Mouse (Mus musculus): ENCODE measurements around the gene Celsr3. TPM values are rescaled to one million over a fixed set of nuclear protein-coding genes. Genes with fewer than 3 reads are reported as not detected.
A peak's percentile ranks its signal among the peaks of the same experiment; 100 is the strongest.

Gene Celsr3
- total RNA-seq, 2 experiments from 2014 or later, result 57.2 to 62.0 TPM

- intact Hi-C loops (cut with DNase I), result no loop called here
- DNase-seq (ENCODE audit: extremely low spot score in 1 of 2, low spot score in 2 of 2), result peak in 1 of 2 experiments; percentile 83
These were observed 16.9 kb downstream of the Celsr3 start for GRCm38 (mm10) chr9:108842989-108843388.

- no peak for DNase-seq (ENCODE audit: extremely low spot score in 1 of 2, low spot score in 2 of 2)
- intact Hi-C loops (cut with DNase I), result no loop called here
These were observed 19.3 kb downstream of the Celsr3 start for GRCm38 (mm10) chr9:108845390-108845789.

- intact Hi-C loops (cut with DNase I), result no loop called here
- no peak for DNase-seq (ENCODE audit: extremely low spot score in 1 of 2, low spot score in 2 of 2)
These were observed 21.3 kb downstream of the Celsr3 start for GRCm38 (mm10) chr9:108847374-108847773.

- intact Hi-C loops (cut with DNase I), result no loop called here
- no peak for DNase-seq (ENCODE audit: extremely low spot score in 1 of 2, low spot score in 2 of 2)
These were observed 22.3 kb downstream of the Celsr3 start for GRCm38 (mm10) chr9:108848419-108848818.

GRCm38 (mm10) chr9:108852976-108853375 lies 26.9 kb downstream of the Celsr3 start, which contains the start of gene Slc26a6:
TSS of gene Slc26a6 (plus strand) at chr9:108853283.
- no peak for DNase-seq (ENCODE audit: extremely low spot score in 1 of 2, low spot score in 2 of 2)
- intact Hi-C loops (cut with DNase I), result no loop called here

GRCm38 (mm10) chr9:108853635-108854240 lies 27.6 kb downstream of the Celsr3 start:
- intact Hi-C loops (cut with DNase I), result no loop called here
- DNase-seq (ENCODE audit: extremely low spot score in 1 of 2, low spot score in 2 of 2), result peak; percentile 94

GRCm38 (mm10) chr9:108854241-108854696 lies 28.1 kb downstream of the Celsr3 start:
- DNase-seq (ENCODE audit: extremely low spot score in 1 of 2, low spot score in 2 of 2), result peak; percentile 89 to 92
- intact Hi-C loops (cut with DNase I), result no loop called here

- DNase-seq (ENCODE audit: extremely low spot score in 1 of 2, low spot score in 2 of 2), result no peak
- intact Hi-C loops (cut with DNase I), result no loop called here
These were observed 29.2 kb downstream of the Celsr3 start for GRCm38 (mm10) chr9:108855335-108855734.

- intact Hi-C loops (cut with DNase I), result no loop called here
- DNase-seq (ENCODE audit: extremely low spot score in 1 of 2, low spot score in 2 of 2), result no peak
These were observed 32.8 kb downstream of the Celsr3 start for GRCm38 (mm10) chr9:108858792-108859527.

Small RNAs within 50 kb of the gene (microRNA-seq; reads per million reads assigned to microRNA genes)
- not detected for gene Gm23156

Other genes starting within 250 kb of the Celsr3 start
- 100 to 1,000 TPM; 282 TPM for gene Wdr6, start 247.6 kb upstream of the Celsr3 start, total RNA-seq (2021)
- 10 to 100 TPM; 47.8 to 52.2 TPM for gene P4htm, start 228.7 kb upstream of the Celsr3 start, total RNA-seq (2021)
- 10 to 100 TPM; 46.7 to 48.8 TPM for gene Arih2, start 176.9 kb upstream of the Celsr3 start, total RNA-seq (2021)
- gene Slc25a20, start 164.2 kb upstream of the Celsr3 start, total RNA-seq (2021), result 10 to 100 TPM; 15.7 to 16.5 TPM
- 10 to 100 TPM; 54.3 to 58.7 TPM for gene Prkar2a, start 137.0 kb upstream of the Celsr3 start, total RNA-seq (2021)
- 100 to 1,000 TPM; 165 to 170 TPM for gene Ip6k2, start 42.5 kb upstream of the Celsr3 start, total RNA-seq (2021)
- gene Nckipsd, start 18.0 kb upstream of the Celsr3 start, total RNA-seq (2021), result 10 to 100 TPM; 27.7 to 31.7 TPM
- 10 to 100 TPM; 35.3 to 41.3 TPM for gene Slc26a6, start 27.0 kb downstream of the Celsr3 start, total RNA-seq (2021)
- not detected for gene Tmem89, start 88.3 kb downstream of the Celsr3 start, total RNA-seq (2021)
- gene Uqcrc1, start 110.3 kb downstream of the Celsr3 start, total RNA-seq (2021), result 100 to 1,000 TPM; 394 to 398 TPM
- gene Col7a1, start 127.3 kb downstream of the Celsr3 start, total RNA-seq (2021), result 1 to 10 TPM; 5.2 to 6.1 TPM
- gene Ucn2, start 159.7 kb downstream of the Celsr3 start, total RNA-seq (2021), result under 1 TPM; 0.30 to 0.49 TPM
- 10 to 100 TPM; 19.2 to 25.8 TPM for gene Pfkfb4, start 165.5 kb downstream of the Celsr3 start, total RNA-seq (2021)
- 10 to 100 TPM; 46.2 to 56.7 TPM for gene Shisa5, start 212.2 kb downstream of the Celsr3 start, total RNA-seq (2021)
- gene Trex1, start 233.4 kb downstream of the Celsr3 start, total RNA-seq (2021), result 10 to 100 TPM; 11.4 to 12.1 TPM
- 10 to 100 TPM; 24.4 to 29.0 TPM for gene Atrip, start 247.8 kb downstream of the Celsr3 start, total RNA-seq (2021)